Mouse (Mus musculus): ENCODE results near the gene E130309D02Rik.

GRCm38 (mm10) chr5:143299686-143300085, 15.5 kb downstream of the E130309D02Rik start:
- TF ChIP-seq POLR2A (IDR thresholded peaks at IDR 0.05; ENCODE audit: insufficient read depth, low read depth, low read length) (no peak), CTCF (IDR thresholded peaks at IDR 0.05; ENCODE audit: insufficient read depth, low read depth, low read length) (0 out of 2 replicates have a peak, but pooled peaks have one; percentile 15)
